Mouse (Mus musculus) liver, postnatal 0 days (tissue): Measurements from ENCODE around the gene Stard5. TPM values are rescaled to one million over a fixed set of nuclear protein-coding genes. Genes with fewer than 3 reads are reported as not detected.

ENCODE experiments used
- ATAC-seq: fragments of 200-750 bp; cut with Nextera tagmentation; 2 replicates; pipeline ENCODE4 v1.8.0; 2017; ENCODE audit warnings: mild to moderate bottlenecking, moderate library complexity
- DNase-seq: peaks from one replicate; pipeline ENCODE4 v3.0.0-alpha.2; 2016
- H3K27ac ChIP-seq: fragments of 300-500 bp; sonication (generic); 2 replicates; pipeline ENCODE4 v1.5.1; 2014; ENCODE audit warnings: antibody characterized with exemption, moderate library complexity, mild to moderate bottlenecking, low read depth
- H3K27me3 ChIP-seq: fragments of 300-500 bp; sonication (generic); 2 replicates; pipeline ENCODE4 v1.6.1; 2014; ENCODE audit warnings: low read length, control low read depth, mixed read lengths; ENCODE audit not compliant: insufficient read depth
- H3K36me3 ChIP-seq: fragments of 300-500 bp; sonication (generic); replicated peaks from 2 replicates; pipeline ENCODE4 v1.6.1; 2014; ENCODE audit warnings: mild to moderate bottlenecking, control low read depth, low read length, moderate library complexity, mixed read lengths; ENCODE audit not compliant: insufficient read depth
- H3K4me1 ChIP-seq: fragments of 300-500 bp; sonication (generic); 2 replicates; pipeline ENCODE4 v1.6.1; 2014; ENCODE audit warnings: antibody characterized with exemption, mild to moderate bottlenecking, control low read depth; ENCODE audit not compliant: insufficient read depth
- H3K4me2 ChIP-seq: fragments of 300-500 bp; sonication (generic); 2 replicates; pipeline ENCODE4 v1.6.1; 2014; ENCODE audit warnings: low read depth, mild to moderate bottlenecking, low read length, moderate library complexity, mixed read lengths
- H3K4me3 ChIP-seq: fragments of 300-500 bp; sonication (generic); 2 replicates; pipeline ENCODE4 v1.5.1; 2014; ENCODE audit warnings: low read depth, low read length
- H3K9ac ChIP-seq: fragments of 300-500 bp; sonication (generic); replicated peaks from 2 replicates; pipeline ENCODE4 v1.6.1; 2014; ENCODE audit warnings: mild to moderate bottlenecking, moderate library complexity
- H3K9me3 ChIP-seq: fragments of 300-500 bp; sonication (generic); 2 replicates; pipeline ENCODE4 v1.6.1; 2016; ENCODE audit warnings: mild to moderate bottlenecking, control low read depth, low read length, mixed read lengths
- CTCF ChIP-seq: sonication (generic); IDR thresholded peaks from 2 replicates; pipeline ENCODE4 v1.5.1; 2016; ENCODE audit warnings: antibody characterized with exemption, low read depth
- EP300 ChIP-seq: IDR thresholded peaks from 2 replicates; pipeline ENCODE4 v1.6.1; 2016; ENCODE audit warnings: antibody characterized with exemption, low read depth, mild to moderate bottlenecking
- WGBS: fragments of 180-500 bp; shearing (Covaris S2); extraction: QIAGEN DNeasy Blood & Tissue Kit; methylation state at CpG from one replicate; pipeline ENCODE4 v1.1.7; 2014; ENCODE audit not compliant: insufficient replicate concordance; 5-methylcytosine and 5-hydroxymethylcytosine counted together
- polyA plus RNA-seq: library from polyadenylated mRNA; unstranded; fragments of >200 nt; fragmentation: Nextera tagmentation; extraction: Ambion mirVana; gene quantifications from 2 replicates; pipeline ENCODE4 v1.2.1, GENCODE M21; 2015

Gene Stard5
- polyA plus RNA-seq = 61.4 and 63.2 TPM in 2 replicates

DNA sequence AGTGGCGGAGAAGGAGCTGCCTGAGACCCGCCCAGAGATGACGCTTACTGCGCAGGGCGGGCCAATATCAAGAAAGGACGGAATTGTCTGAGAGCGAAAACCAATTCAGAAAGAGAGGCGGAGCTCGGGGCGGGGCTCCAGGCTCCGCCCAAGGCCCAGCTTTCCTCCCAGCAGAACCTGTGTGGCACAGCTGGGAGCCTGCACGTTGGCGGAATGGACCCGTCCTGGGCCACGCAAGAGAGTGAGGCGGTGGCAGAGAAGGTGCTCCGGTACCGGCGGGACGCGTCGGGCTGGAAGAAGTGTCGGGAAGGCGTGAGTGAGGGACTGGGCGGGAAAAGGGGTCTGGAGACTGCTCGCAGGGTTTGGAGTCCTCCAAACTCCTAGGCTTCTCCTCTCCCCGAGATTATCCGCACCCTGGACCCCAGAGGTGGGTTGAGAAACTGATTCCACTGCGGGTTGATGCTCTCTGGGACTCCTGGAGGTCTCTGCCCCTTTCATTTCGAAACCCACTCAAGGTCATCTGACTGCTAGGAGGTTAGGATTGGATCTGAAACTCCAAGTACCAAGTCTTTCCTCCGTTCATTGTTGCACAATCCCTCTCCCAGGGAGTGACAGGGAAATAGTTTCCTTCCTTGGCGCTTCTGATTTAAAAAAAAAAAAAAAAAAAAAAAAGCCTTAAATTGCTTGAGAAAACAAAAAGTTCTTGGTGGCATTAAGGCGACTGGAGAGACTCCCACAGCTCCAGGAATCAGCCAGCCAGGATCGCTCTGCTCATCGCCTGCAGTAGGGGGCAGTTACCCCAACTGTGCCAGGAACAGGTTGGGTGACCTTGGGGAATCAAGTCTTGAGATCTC lies at the start of gene Stard5:
TSS of gene Stard5 (plus strand) at position 132 of the 854 bp plus-strand sequence.
- DNase-seq (peak; percentile 94), ATAC-seq (peak; percentile 93)
- H3K9me3 ChIP-seq = no peaks in the 10 kb centered on the region
- H3K9ac ChIP-seq = peak within 1 kb of the TSS; percentile 74
- peaks cover 16% of the 10 kb centered on the region; the same call in 1 of the 2 replicates for H3K36me3 ChIP-seq
- 2% methylated on average over 35 of the region's 35 CpGs for WGBS
- peak within 1 kb of the TSS; percentile 77 for H3K4me2 ChIP-seq
- H3K4me1 ChIP-seq = peaks cover 20% of the 10 kb centered on the region
- peak within 1 kb of the TSS; percentile 67 for H3K4me3 ChIP-seq
- peak; percentile 5; the same call in 1 of the 2 replicates for TF ChIP-seq EP300
- peak; percentile 17; the same call in 1 of the 2 replicates for TF ChIP-seq CTCF
- H3K27ac ChIP-seq = peak within 1 kb of the TSS; percentile 85
- no peaks in the 10 kb centered on the region for H3K27me3 ChIP-seq

DNA sequence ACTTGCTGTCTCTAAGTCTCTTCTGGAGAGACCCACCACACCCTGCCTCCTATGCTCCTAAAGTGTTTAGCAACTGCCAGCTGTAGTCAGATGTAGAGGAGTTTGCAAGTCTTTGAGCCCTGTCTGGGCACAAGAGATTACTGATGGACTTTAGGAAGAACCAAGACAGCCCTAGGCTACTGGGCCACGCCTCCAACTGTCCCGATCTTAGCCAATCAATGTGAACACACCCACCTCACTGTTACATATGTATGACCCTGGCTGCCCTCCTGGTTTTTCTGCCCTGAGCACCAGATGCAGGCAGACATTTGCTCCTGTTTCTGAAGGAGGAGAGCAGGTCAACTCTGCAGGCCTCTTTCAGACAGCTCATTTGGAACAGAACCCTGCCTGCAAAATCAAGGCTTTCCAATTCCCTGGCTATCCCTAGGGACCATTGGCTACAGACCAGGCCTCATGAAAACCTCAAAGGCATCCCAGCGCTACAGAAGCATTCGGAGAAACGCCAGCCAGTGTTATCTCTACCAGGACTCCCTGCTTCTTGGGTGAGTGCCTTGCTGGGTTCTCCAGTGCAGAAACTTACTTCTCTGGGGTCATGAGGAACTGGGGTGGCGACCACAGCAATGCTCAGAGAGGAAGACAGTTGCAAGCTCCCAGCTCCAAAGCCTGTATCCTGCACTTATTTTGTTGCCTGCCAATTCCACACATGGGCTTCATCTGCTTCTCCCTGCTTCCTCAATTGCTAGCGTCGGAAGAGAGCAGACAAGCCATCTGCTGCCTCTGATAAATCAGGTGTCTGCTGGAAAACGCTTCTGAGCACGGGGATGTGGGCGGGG lies 46.9 kb upstream of the Stard5 start, which contains the start of gene Tmc3:
TSS of gene Tmc3 (plus strand) at position 289 of the 833 bp plus-strand sequence.
- Histone ChIP-seq H3K36me3 (no peaks in the 10 kb centered on the region), H3K27ac (no peak within 1 kb of the TSS), H3K4me3 (no peak within 1 kb of the TSS), H3K4me1 (no peaks in the 10 kb centered on the region), H3K4me2 (no peak within 1 kb of the TSS), H3K9me3 (no peaks in the 10 kb centered on the region), H3K27me3 (no peaks in the 10 kb centered on the region), H3K9ac (no peak within 1 kb of the TSS)
- ATAC-seq (no peak), DNase-seq (no peak)
- WGBS = 34% methylated on average over 11 of the region's 11 CpGs
- no peak for TF ChIP-seq CTCF
- no peak for TF ChIP-seq EP300

DNA sequence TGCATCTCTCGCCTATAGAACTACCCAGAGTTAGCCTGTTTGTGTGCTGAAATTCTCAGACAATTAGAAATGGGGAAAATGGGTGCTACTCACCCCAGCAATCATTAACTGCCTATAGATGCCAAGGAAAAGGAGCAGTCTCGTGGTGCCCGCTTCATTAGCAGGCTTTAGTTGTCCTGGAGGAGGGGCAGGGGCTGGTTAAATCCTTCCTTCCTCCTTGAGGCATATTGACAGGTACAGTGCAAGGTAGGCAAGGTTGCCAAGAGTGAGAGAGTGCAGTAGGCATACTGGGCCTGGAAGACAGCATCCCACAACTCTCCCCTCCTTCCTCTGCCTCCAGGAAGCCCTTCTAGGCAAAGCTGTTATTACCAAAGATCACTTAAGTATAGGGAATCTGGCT lies 37.7 kb upstream of the Stard5 start:
- 65% methylated on average over 3 of the region's 3 CpGs for WGBS
- no peak overlapping the region for H3K9ac ChIP-seq
- H3K36me3 ChIP-seq = no peaks in the 10 kb centered on the region
- no peak for ATAC-seq
- no peaks in the 10 kb centered on the region for H3K4me1 ChIP-seq
- no peak for TF ChIP-seq EP300
- TF ChIP-seq CTCF = no peak
- no peaks in the 10 kb centered on the region for H3K9me3 ChIP-seq
- H3K4me3 ChIP-seq = no peak overlapping the region
- DNase-seq = no peak
- H3K27me3 ChIP-seq = no peaks in the 10 kb centered on the region
- no peak overlapping the region for H3K4me2 ChIP-seq
- no peak overlapping the region for H3K27ac ChIP-seq

DNA sequence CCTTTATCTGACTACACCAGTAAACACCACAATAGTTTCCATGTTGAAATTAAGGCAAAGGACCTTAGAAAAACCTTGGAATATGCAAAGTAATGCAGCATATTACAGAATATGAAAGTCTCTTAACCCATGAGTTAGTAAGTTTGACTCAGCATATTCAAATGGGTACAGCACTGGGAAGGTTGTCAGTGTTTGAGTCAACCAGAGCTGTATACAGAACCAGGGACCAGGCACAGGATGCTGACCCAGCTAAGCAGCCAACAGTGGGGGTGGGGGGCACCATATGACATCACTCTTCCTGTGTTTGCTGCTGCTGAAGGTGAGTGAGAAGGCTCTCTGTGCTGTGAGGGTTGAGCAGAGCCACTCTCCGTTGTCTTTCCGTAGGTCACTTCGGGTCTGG lies 34.7 kb upstream of the Stard5 start:
- Histone ChIP-seq H3K9me3 (no peaks in the 10 kb centered on the region), H3K27ac (no peak overlapping the region), H3K9ac (no peak overlapping the region), H3K4me3 (no peak overlapping the region), H3K27me3 (no peaks in the 10 kb centered on the region), H3K4me1 (no peaks in the 10 kb centered on the region), H3K4me2 (no peak overlapping the region), H3K36me3 (no peaks in the 10 kb centered on the region)
- no peak for ATAC-seq
- TF ChIP-seq CTCF = no peak
- no peak for TF ChIP-seq EP300
- WGBS = 81% methylated on average over 3 of the region's 3 CpGs
- no peak for DNase-seq

GRCm38 (mm10) chr7:83598997-83599912 lies 32.5 kb upstream of the Stard5 start:
- H3K27ac ChIP-seq = no peak overlapping the region
- no peak overlapping the region for H3K4me3 ChIP-seq
- WGBS = 60% methylated on average over 13 of the region's 13 CpGs
- H3K4me2 ChIP-seq = no peak overlapping the region
- H3K4me1 ChIP-seq = no peaks in the 10 kb centered on the region
- DNase-seq = peak; percentile 20
- TF ChIP-seq EP300 (no peak), CTCF (no peak)
- H3K9ac ChIP-seq = no peak overlapping the region
- H3K36me3 ChIP-seq = no peaks in the 10 kb centered on the region
- ATAC-seq = peak; percentile 49
- H3K27me3 ChIP-seq = no peaks in the 10 kb centered on the region
- no peaks in the 10 kb centered on the region for H3K9me3 ChIP-seq
